In the genomic region with DNA sequence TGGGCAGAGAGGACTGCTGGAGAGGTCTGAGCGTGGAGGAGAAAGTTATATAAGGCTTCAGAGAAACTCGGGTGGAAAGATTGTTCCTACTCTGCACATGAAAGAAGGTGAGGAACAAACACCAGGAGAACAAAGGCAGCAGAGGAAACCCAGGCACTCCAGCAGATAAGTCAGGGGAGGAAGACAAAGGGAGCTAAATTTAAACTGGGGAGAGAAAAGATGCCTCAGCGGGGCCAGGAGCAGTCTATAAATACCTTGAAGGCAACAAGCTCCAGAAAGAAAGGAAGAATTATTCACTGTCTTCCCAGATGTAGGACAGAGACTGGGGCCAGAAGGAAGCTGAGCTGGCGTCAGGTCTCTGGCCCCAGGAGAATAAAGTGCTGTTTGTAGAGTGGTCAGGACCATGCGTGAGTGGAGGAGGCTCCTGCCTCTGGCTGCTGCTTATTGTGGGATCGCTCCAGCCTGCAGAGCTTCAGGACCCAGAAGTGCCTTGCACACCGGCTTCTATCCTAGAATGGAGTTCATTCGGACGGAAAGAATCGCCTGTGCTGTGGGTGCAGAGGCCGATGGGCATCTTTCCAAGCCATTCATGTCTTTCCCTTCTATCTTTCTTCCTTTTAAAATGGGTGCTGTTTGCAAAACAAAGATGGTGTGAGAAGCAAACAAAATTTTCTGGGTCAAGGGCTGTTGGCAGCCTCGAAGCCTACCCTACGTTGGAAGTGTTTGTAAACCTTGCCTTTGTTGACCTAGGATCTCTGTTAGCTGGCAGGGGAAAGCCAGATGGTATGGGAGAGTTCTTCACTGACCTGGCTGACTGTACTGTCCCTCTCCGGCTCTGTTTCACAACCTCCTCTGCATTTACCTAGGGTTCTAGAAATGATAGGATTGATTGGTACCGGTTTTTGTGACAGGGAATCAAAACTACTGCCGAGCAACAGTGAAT, we compare ENCODE assay signal across 11 mouse cellular contexts. TPM values are rescaled to one million over a fixed set of nuclear protein-coding genes. Genes with fewer than 3 reads are reported as not detected.
DNase-seq lines count a peak whose midpoint lies in the region; ATAC-seq and TF ChIP-seq lines count a peak whose summit lies in the region.
"Had no signal": no experiment of that assay in that cellular context is flagged by ENCODE, and none has a peak within 500 bp of the region (broad histone marks: within the 10 kb centered on the region; RNA-seq: fewer than 3 reads in every experiment).

No protein-coding gene starts in this region.

- TF ChIP-seq CTCF in gastrocnemius, adult 2 months (IDR thresholded peaks at IDR 0.05) = no peak
- TF ChIP-seq CTCF in brain, embryonic 14.5 days (IDR thresholded peaks at IDR 0.05; ENCODE audit: borderline replicate concordance, extremely low read depth, insufficient read depth, insufficient read length) = no peak
- no peak for TF ChIP-seq CTCF in heart, postnatal 0 days (IDR thresholded peaks at IDR 0.05; ENCODE audit: low read depth)

- H3K9me3 ChIP-seq in heart, postnatal 0 days (replicated peaks; ENCODE audit: control insufficient read depth, low read length) = no peaks in the 10 kb centered on the region
- H3K9me3 ChIP-seq: embryonic facial prominence, embryonic 15.5 days; liver, embryonic 15.5 days; stomach, embryonic 15.5 days had no signal

- peak overlapping the region; percentile 15 for H3K4me3 ChIP-seq in gastrocnemius, adult 2 months
- no peak overlapping the region for H3K4me3 ChIP-seq in heart, postnatal 0 days (ENCODE audit: low read depth, low read length)
- H3K4me3 ChIP-seq: embryonic facial prominence, embryonic 15.5 days; liver, embryonic 15.5 days; stomach, embryonic 15.5 days had no signal

- peak; percentile 49 for ATAC-seq in heart, postnatal 0 days (ENCODE audit: insufficient read depth, low read depth)

- no peak for TF ChIP-seq POLR2A in brain, embryonic 14.5 days (IDR thresholded peaks at IDR 0.05; ENCODE audit: borderline replicate concordance, extremely low read depth, insufficient read depth, insufficient read length, poor library complexity, severe bottlenecking)

- no peak overlapping the region for H3K9ac ChIP-seq in heart, postnatal 0 days (replicated peaks; ENCODE audit: low read depth, low read length)
- H3K9ac ChIP-seq: embryonic facial prominence, embryonic 15.5 days; liver, embryonic 15.5 days; stomach, embryonic 15.5 days had no signal

- 26% methylated on average over 16 of the region's 16 CpGs for WGBS in heart, postnatal 0 days

- peak; percentile 24 for DNase-seq in gastrocnemius, adult 2 months
- no peak for DNase-seq in gastrocnemius, adult 8-10 months (ENCODE audit: low spot score in 2 of 2)
- peak; percentile 38 for DNase-seq in brain, embryonic 14.5 days (ENCODE audit: low read depth)
- DNase-seq in heart, postnatal 0 days (ENCODE audit: low spot score) = peak; percentile 37
- DNase-seq in left cerebral cortex, adult 9 months (ENCODE audit: low spot score in 2 of 2) = peak; percentile 36 to 71
- no peak for DNase-seq in yolk sac, embryonic 10.5 days (ENCODE audit: low spot score)
- no peak for DNase-seq in gastrocnemius, postnatal 36 days
- DNase-seq in MN1 (ENCODE audit: low spot score) = no peak

- intact Hi-C loops in gastrocnemius, adult 2 months (cut with DNase I) = no loop called here
- intact Hi-C loops in gastrocnemius, postnatal 36 days (cut with DNase I) = no loop called here

- peak overlapping the region; percentile 41 for H3K27ac ChIP-seq in gastrocnemius, adult 2 months
- H3K27ac ChIP-seq in heart, postnatal 0 days (ENCODE audit: low read depth) = peak overlapping the region; percentile 60
- H3K27ac ChIP-seq: embryonic facial prominence, embryonic 15.5 days; liver, embryonic 15.5 days; stomach, embryonic 15.5 days had no signal

- H3K4me1 ChIP-seq in heart, postnatal 0 days (ENCODE audit: control insufficient read depth, insufficient read depth) = peaks cover 21% of the 10 kb centered on the region
- H3K4me1 ChIP-seq: embryonic facial prominence, embryonic 15.5 days; liver, embryonic 15.5 days; stomach, embryonic 15.5 days had no signal

- H3K4me2 ChIP-seq in heart, postnatal 0 days (ENCODE audit: low read depth, low read length) = peak overlapping the region; percentile 46
- H3K4me2 ChIP-seq: embryonic facial prominence, embryonic 15.5 days; liver, embryonic 15.5 days; stomach, embryonic 15.5 days had no signal

- H3K27me3 ChIP-seq in heart, postnatal 0 days (ENCODE audit: control insufficient read depth, insufficient read depth, low read length) = no peaks in the 10 kb centered on the region
- H3K27me3 ChIP-seq: embryonic facial prominence, embryonic 15.5 days; liver, embryonic 15.5 days; stomach, embryonic 15.5 days had no signal

- TF ChIP-seq EP300 in heart, postnatal 0 days (IDR thresholded peaks at IDR 0.05; ENCODE audit: low read depth) = no peak

- H3K36me3 ChIP-seq in heart, postnatal 0 days (replicated peaks; ENCODE audit: control insufficient read depth, insufficient read depth, low read length) = no peaks in the 10 kb centered on the region
- H3K36me3 ChIP-seq: embryonic facial prominence, embryonic 15.5 days; liver, embryonic 15.5 days; stomach, embryonic 15.5 days had no signal

RNA-seq across cellular contexts. Expression of gene Lrrc55, which starts 55.6 kb away (rescaled TPM):
- 1 to 10 TPM in 1 of 2 experiments, under 1 TPM in 1; 0.56 to 1.1 TPM for total RNA-seq in gastrocnemius, adult 2 months (2021)
- under 1 TPM; 0.24 to 0.63 (median 0.31) TPM for total RNA-seq in gastrocnemius, adult 8-10 months (2022)
- 16.6 and 20.2 TPM in 2 replicates for polyA plus RNA-seq in brain, embryonic 14.5 days (2012; rRNA removed)
- total RNA-seq in heart, postnatal 0 days (2014; rRNA removed; ENCODE audit: low replicate concordance) = 0.35 and 0.38 TPM in 2 replicates
- polyA plus RNA-seq in heart, postnatal 0 days (2015; fragmentation: Nextera tagmentation; extraction: Ambion mirVana) = 0.40 and 0.52 TPM in 2 replicates
- 1 to 10 TPM in 1 of 2 experiments, under 1 TPM in 1; 0.76 to 1.5 TPM for total RNA-seq in gastrocnemius, postnatal 36 days (2021)

Comparison
In these comparisons a context has a peak if more than half of its experiments do, and no peak if none do; other contexts are left out.
1. DNase-seq: peak in gastrocnemius, adult 2 months (single experiment), brain, embryonic 14.5 days (single experiment), heart, postnatal 0 days (single experiment) and left cerebral cortex, adult 9 months (2 of 2); none in gastrocnemius, adult 8-10 months (0 of 2), yolk sac, embryonic 10.5 days (single experiment), gastrocnemius, postnatal 36 days (0 of 2) and MN1 (single experiment).